Mouse (Mus musculus) erythroid progenitor cell, adult 5-6 weeks (primary cell): ENCODE data around the gene Sacm1l. TPM values are rescaled to one million over a fixed set of nuclear protein-coding genes. Genes with fewer than 3 reads are reported as not detected.

Experiments
- ATAC-seq: replicated peaks from 2 replicates; pipeline ENCODE4 v1.8.0; 2016; ENCODE audit warnings: moderate number of reproducible peaks, mild to moderate bottlenecking, moderate TSS enrichment, inconsistent platforms; ENCODE audit not compliant: poor library complexity, low FRiP score, severe bottlenecking
- total RNA-seq, 2 experiments: library from RNA; stranded (forward) in 1 of 2; stranded (reverse) in 1 of 2; fragments of 150-400 nt in 1 of 2; fragments of 186-747, 209-891 nt in 1 of 2; gene quantifications; 2 replicates each; pipeline versions ENCODE4 v1.2.3 to v1.2.4; 2015 to 2017; ENCODE audit warnings: low replicate concordance in 2 of 2

The Sacm1l gene
- total RNA-seq, 2 experiments from 2014 or later: 23.1 to 23.8 TPM

- no peak for ATAC-seq
Measured at GRCm38 (mm10) chr9:123507380-123507779, 22.2 kb upstream of the Sacm1l start.

GRCm38 (mm10) chr9:123508986-123509385 is 20.6 kb upstream of the Sacm1l start:
- ATAC-seq: no peak

GRCm38 (mm10) chr9:123509638-123510604 is 19.6 kb upstream of the Sacm1l start:
- no peak for ATAC-seq

GRCm38 (mm10) chr9:123510926-123511325 is 18.6 kb upstream of the Sacm1l start:
- no peak for ATAC-seq

- no peak for ATAC-seq
Measured at GRCm38 (mm10) chr9:123512482-123512881, 17.1 kb upstream of the Sacm1l start.

GRCm38 (mm10) chr9:123515087-123515486 is 14.5 kb upstream of the Sacm1l start:
- ATAC-seq: no peak

GRCm38 (mm10) chr9:123516641-123517385 is 12.7 kb upstream of the Sacm1l start:
- ATAC-seq: no peak

- no peak for ATAC-seq
Measured at GRCm38 (mm10) chr9:123518969-123519894, 10.3 kb upstream of the Sacm1l start.

GRCm38 (mm10) chr9:123520735-123521134 is 8.8 kb upstream of the Sacm1l start:
- no peak for ATAC-seq

- ATAC-seq: no peak
Measured at GRCm38 (mm10) chr9:123523676-123524075, 5.9 kb upstream of the Sacm1l start.

- no peak for ATAC-seq
Measured at GRCm38 (mm10) chr9:123525095-123525494, 4.5 kb upstream of the Sacm1l start.

GRCm38 (mm10) chr9:123526502-123526901 is 3.1 kb upstream of the Sacm1l start:
- ATAC-seq: no peak

GRCm38 (mm10) chr9:123528087-123528925 is 1.3 kb upstream of the Sacm1l start:
- ATAC-seq: peak; percentile 32

GRCm38 (mm10) chr9:123528926-123529295 is 648 bp upstream of the Sacm1l start:
- peak; percentile 62 for ATAC-seq

GRCm38 (mm10) chr9:123530158-123530475 is 558 bp downstream of the Sacm1l start:
- no peak for ATAC-seq

- no peak for ATAC-seq
Measured at GRCm38 (mm10) chr9:123530566-123531130, 1.1 kb downstream of the Sacm1l start.

- no peak for ATAC-seq
Measured at GRCm38 (mm10) chr9:123531234-123531633, 1.7 kb downstream of the Sacm1l start.

GRCm38 (mm10) chr9:123536613-123537012 is 7.1 kb downstream of the Sacm1l start:
- no peak for ATAC-seq

- ATAC-seq: no peak
Measured at GRCm38 (mm10) chr9:123538189-123538588, 8.6 kb downstream of the Sacm1l start.
